Mouse (Mus musculus) cortical plate, adult 2 months (tissue): ENCODE results near the gene Zfp488. TPM values are rescaled to one million over a fixed set of nuclear protein-coding genes. Genes with fewer than 3 reads are reported as not detected.
A peak's percentile ranks its signal among the peaks of the same experiment; 100 is the strongest.

Experiments used
- H3K27ac ChIP-seq: fragments of 200-500 bp; 2 replicates; pipeline ENCODE4 v1.5.1; 2012; ENCODE audit warnings: low read length, control low read depth, inconsistent platforms; ENCODE audit not compliant: insufficient read depth
- H3K4me1 ChIP-seq: fragments of 200-500 bp; 2 replicates; pipeline ENCODE4 v1.6.1; 2011; ENCODE audit warnings: low read length; ENCODE audit not compliant: control insufficient read depth, insufficient read depth
- H3K4me3 ChIP-seq: fragments of 200-500 bp; 2 replicates; pipeline ENCODE4 v1.5.1; 2011; ENCODE audit warnings: mild to moderate bottlenecking, low read length, control low read depth; ENCODE audit not compliant: insufficient read depth
- CTCF ChIP-seq: fragments of 200-500 bp; IDR thresholded peaks from 2 replicates; pipeline ENCODE4 v1.5.1; 2011; ENCODE audit warnings: mild to moderate bottlenecking, control low read depth, low read length; ENCODE audit not compliant: insufficient read depth; ENCODE audit errors: extremely low read depth
- POLR2A ChIP-seq: fragments of 200-500 bp; IDR thresholded peaks from 2 replicates; pipeline ENCODE4 v1.6.1; 2011; ENCODE audit warnings: mild to moderate bottlenecking, low read length, control low read depth; ENCODE audit not compliant: insufficient read depth; ENCODE audit errors: extremely low read depth
- polyA plus RNA-seq: library from polyadenylated mRNA; depleted of rRNA; stranded (reverse); fragments of >200 nt; gene quantifications from 2 replicates; pipeline ENCODE4 v1.2.3, GENCODE M21; 2012

The Zfp488 gene
- polyA plus RNA-seq, 1 experiment: 3.4 TPM

DNA sequence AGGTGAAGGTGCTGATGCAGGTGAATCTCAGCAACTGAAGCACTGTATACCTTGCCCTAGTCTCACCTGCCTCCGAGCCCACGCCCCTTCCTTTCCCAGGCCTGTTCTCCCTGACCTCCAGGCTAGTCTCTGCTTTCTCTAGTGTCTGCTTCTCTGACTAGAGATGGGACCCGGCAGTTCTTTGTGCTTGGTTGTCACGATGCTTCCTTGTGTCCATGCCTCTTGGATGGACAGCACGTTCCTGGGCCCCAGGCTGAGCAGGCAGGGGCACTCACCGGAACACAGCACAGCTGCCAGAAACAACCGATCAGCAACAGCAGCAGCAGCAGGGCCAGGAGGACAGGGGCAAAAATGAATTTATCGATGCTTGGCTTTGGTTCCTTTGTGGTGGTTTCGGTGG is 14.5 kb upstream of the Zfp488 start:
- Histone ChIP-seq H3K4me1 (no peaks in the 10 kb centered on the region), H3K27ac (no peak overlapping the region), H3K4me3 (no peak overlapping the region)
- TF ChIP-seq POLR2A (no peak), CTCF (no peak)

DNA sequence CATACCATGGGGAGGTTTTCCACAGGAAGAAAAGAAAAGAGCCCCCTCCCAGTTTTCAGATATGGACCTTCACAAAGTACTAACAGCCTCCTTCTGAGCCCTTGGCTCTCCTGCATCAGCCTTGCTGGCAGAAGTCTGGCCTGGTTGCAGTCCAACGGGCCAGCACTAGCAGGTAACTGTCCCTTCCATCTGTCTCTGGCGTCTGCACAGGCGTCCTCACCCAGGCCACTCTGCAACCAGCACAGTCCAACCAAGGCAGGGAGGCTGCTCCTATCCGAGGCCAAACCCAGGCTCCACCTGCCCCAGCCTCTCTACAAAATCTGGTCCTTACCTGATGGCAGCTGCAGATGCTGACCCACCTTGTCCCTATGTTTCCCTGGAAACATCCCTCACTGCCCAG is 13.4 kb upstream of the Zfp488 start:
- Histone ChIP-seq H3K4me1 (no peaks in the 10 kb centered on the region), H3K27ac (no peak overlapping the region), H3K4me3 (no peak overlapping the region)
- no peak for TF ChIP-seq POLR2A
- TF ChIP-seq CTCF: no peak

DNA sequence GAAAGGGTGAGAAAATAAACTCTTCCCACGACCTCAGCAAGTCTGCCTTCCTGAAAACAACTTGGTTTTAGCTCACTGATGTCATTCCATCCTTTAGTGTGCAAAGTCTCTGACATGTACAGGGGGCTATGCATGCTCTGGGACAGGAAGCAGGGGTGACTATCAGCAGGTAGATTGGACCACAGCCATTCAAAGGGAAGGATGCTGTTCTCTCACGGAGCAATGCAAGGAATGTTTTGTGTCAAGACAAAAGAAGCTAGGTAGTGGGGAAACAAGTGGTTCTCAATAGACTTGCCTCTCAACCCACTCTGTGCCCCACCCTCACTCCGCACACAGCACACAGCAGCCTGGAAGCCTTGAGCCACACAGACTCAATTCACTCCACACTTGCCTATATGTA is 10.6 kb upstream of the Zfp488 start:
- no peak overlapping the region for H3K27ac ChIP-seq
- H3K4me1 ChIP-seq: no peaks in the 10 kb centered on the region
- no peak overlapping the region for H3K4me3 ChIP-seq
- TF ChIP-seq POLR2A: no peak
- no peak for TF ChIP-seq CTCF

DNA sequence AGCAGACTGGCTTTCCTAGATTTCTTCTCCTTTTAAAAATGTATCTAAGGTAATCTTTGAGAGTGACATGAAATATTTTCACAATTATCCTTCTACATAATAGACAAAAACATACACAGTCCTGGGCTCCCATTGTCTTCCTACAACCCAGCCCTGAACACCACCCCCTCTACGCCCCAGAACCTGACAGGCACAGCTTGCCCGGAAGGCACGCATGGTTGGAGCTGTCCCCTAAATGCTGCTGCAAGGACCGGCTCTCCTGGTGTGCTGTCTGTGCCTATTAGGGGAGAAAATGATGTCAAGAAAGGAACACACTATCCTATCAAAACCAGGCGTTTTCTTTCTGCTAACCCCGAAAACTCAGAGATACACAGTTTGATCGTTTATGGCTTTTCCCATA is 816 bp downstream of the Zfp488 start:
- TF ChIP-seq POLR2A: no peak
- TF ChIP-seq CTCF: no peak
- Histone ChIP-seq H3K4me1 (no peaks in the 10 kb centered on the region), H3K27ac (0 out of 2 replicates have a peak overlapping the region, but pooled peaks have one; percentile 10), H3K4me3 (peak overlapping the region; percentile 19)

DNA sequence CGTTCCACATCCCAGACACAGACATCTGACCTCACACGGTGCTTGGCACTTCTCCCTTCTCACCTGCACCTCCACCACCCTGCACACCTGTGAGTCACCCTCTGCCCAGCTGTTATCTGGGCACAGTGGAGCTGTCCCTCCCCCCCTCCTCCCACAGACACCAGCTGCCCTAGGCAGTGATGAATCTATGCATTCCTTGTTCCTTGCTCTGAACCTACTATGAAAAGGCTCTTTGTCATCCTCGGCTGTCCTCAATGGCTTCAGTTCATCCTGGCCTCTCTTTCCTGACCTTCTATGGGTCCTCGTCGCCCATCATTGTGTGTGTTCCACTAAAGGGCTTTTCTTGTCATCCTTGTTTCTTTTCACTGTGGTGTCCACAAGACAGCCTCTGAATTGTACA is 3.8 kb downstream of the Zfp488 start:
- Histone ChIP-seq H3K4me3 (no peak overlapping the region), H3K27ac (no peak overlapping the region), H3K4me1 (no peaks in the 10 kb centered on the region)
- TF ChIP-seq POLR2A: no peak
- TF ChIP-seq CTCF: no peak

DNA sequence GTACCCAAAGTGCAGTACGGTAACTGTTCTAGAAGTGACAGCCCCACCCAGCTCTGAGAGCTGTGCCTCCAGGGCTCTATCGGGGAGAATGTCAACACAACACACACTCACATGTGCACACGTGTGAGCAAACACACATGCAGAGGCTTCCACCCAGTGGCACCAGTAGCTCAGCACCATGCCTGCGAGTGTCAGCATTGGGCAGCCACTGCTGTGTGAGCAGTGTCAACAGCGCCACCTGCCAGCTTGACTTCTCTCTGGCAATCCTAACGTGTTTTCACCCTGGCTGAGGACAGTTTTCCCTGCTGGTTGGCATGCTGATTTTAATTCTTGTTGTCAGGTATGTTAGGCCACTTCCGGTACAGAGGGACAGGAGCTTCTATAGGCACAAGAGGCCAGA is 5.9 kb downstream of the Zfp488 start:
- H3K4me1 ChIP-seq: no peaks in the 10 kb centered on the region
- peak; percentile 31; the same call in 1 of the 2 replicates for TF ChIP-seq CTCF
- TF ChIP-seq POLR2A: no peak
- no peak overlapping the region for H3K27ac ChIP-seq
- H3K4me3 ChIP-seq: no peak overlapping the region

DNA sequence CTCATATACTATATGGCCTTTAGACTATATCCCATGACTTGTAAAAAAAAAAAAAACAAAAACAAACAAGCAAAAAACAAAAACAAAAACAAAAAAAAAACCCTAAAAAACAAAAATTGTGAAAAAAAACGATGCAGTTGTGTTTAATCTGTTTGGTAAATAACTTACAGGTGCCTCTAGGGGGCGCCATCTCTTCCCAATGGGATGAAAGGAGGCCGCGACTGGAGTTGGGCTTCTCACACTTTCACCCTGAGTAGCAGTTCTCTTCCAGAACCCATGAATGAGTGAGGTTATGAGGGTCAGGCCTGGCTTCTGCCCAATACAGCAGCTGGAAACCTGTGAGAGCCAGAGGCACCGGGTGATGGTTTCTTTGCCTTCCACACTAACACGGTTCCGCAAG is 12.9 kb downstream of the Zfp488 start:
- H3K4me3 ChIP-seq: no peak overlapping the region
- no peaks in the 10 kb centered on the region for H3K4me1 ChIP-seq
- TF ChIP-seq CTCF: no peak
- H3K27ac ChIP-seq: no peak overlapping the region

DNA sequence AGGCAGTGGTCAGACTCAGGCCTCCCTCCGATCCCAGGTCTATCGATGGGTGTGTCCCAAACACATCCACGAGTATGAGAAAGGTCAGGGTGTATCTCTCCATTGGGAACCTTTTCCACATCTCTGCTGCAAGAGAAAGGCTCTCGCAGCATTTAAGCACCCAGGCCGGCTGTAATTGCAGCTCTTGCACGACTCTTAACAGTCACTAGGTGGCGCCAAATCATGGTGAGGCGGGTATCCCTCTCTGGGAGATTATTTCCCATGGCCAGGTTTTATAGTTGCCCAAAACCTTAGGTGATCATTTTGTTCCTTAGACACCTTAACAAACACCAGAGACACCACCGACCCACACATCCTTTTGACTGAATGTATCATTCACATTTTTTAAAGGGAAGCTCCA is 19.2 kb downstream of the Zfp488 start:
- TF ChIP-seq POLR2A (no peak), CTCF (peak; percentile 76)
- no peak overlapping the region for H3K27ac ChIP-seq
- no peaks in the 10 kb centered on the region for H3K4me1 ChIP-seq
- H3K4me3 ChIP-seq: no peak overlapping the region

DNA sequence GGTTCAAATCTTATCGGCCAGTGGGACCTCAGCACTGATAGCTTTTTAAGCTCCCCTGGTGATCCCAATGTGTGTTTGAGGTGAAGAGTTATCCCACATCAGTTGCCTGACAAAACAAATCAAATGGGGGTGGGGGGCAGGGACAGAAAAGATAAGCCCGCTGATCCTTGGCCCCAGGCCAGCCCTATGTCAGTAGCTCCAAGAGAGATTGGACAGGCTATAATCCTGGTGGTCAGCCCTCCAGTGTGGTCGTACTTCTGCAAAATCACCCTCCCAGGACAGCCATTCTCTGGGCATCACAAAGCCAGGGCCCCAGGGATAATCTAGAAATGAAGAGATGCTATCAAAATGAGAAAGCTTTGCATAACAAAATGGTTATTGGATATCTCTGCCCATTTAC is 19.7 kb downstream of the Zfp488 start:
- no peak overlapping the region for H3K27ac ChIP-seq
- H3K4me1 ChIP-seq: no peaks in the 10 kb centered on the region
- TF ChIP-seq CTCF (no peak), POLR2A (no peak)
- no peak overlapping the region for H3K4me3 ChIP-seq

DNA sequence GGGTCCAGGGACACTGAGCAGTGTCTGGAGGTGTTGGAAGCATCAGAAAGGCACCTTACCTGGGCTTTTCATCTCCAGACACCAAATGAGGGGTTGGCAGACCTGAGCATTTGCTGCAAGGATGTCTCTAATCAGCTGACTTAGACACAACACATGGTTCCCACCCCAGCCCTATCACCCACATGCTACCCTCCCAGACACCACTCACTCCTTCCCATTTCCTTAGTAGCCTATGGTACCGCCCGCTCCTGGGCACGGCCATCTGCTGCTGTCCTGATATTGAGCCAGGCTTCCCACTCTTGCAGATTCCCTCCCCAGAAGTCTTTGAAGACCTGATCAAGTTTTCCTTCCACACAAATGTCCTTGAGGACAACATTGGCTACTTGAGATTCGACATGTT is 20.4 kb downstream of the Zfp488 start:
- Histone ChIP-seq H3K27ac (no peak overlapping the region), H3K4me3 (no peak overlapping the region), H3K4me1 (no peaks in the 10 kb centered on the region)
- TF ChIP-seq CTCF: no peak
- no peak for TF ChIP-seq POLR2A

DNA sequence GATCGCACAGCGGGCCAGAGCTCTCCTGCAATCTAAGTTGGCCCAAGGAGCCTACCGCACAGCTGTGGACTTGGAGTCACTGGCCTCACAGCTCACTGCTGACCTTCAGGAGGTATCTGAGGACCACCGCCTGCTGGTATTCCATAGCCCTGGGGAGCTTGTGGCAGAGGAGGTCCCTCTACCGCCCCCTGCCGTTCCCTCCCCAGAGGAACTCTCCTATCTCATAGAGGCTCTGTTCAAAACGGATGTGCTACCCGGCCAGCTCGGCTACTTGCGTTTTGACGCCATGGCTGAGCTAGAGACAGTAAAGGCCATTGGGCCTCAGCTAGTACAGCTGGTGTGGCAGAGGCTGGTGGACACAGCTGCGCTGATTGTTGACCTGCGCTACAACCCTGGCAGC is 22.5 kb downstream of the Zfp488 start:
- H3K4me3 ChIP-seq: no peak overlapping the region
- H3K4me1 ChIP-seq: no peaks in the 10 kb centered on the region
- no peak for TF ChIP-seq CTCF
- TF ChIP-seq POLR2A: no peak
- H3K27ac ChIP-seq: no peak overlapping the region

DNA sequence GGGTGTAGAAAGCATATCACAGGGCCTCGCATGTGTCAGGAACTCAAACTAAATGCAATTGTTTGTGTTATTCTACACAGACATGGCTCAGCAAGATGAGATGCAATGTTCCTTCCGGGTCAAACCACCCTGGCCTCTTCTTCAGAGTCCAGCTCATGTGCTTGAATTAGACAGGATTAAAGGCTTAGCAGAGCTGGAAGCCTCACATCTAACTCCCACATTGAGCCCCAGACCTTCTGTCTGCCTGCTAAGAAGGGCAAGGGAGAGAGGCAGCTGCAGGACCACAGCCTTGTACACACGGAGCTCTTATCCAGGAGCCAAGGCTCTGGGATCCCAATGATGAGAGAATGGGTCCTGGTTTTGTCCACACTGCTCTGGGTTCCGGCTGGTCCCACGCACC is 24.8 kb downstream of the Zfp488 start, which contains the start of gene Rbp3:
Gene Rbp3, plus strand, starts transcription at position 243 of the 400 bp plus-strand sequence.
- no peaks in the 10 kb centered on the region for H3K4me1 ChIP-seq
- TF ChIP-seq POLR2A: no peak
- no peak for TF ChIP-seq CTCF
- no peak within 1 kb of the TSS for H3K27ac ChIP-seq
- H3K4me3 ChIP-seq: no peak within 1 kb of the TSS
